Mouse (Mus musculus) forebrain, postnatal 0 days (tissue): ENCODE results near the gene D430041D05Rik. TPM values are rescaled to one million over a fixed set of nuclear protein-coding genes. Genes with fewer than 3 reads are reported as not detected.

ENCODE experiments used
- ATAC-seq: fragments of 200-750 bp; cut with Nextera tagmentation; 2 replicates; pipeline ENCODE4 v1.8.0; 2017; ENCODE audit warnings: mild to moderate bottlenecking, moderate library complexity
- DNase-seq: peaks from one replicate; pipeline ENCODE4 v3.0.0-alpha.2; 2015
- H3K27ac ChIP-seq: fragments of 300-500 bp; sonication (generic); 2 replicates; pipeline ENCODE4 v1.5.1; 2014; ENCODE audit warnings: low read depth, mild to moderate bottlenecking, antibody characterized with exemption, low read length, moderate library complexity, mixed read lengths
- H3K27me3 ChIP-seq: fragments of 300-500 bp; sonication (generic); 2 replicates; pipeline ENCODE4 v1.6.1; 2014; ENCODE audit warnings: mild to moderate bottlenecking, low read length, mixed read lengths; ENCODE audit not compliant: insufficient read depth
- H3K36me3 ChIP-seq: fragments of 300-500 bp; sonication (generic); 2 replicates; pipeline ENCODE4 v1.6.1; 2014; ENCODE audit warnings: mild to moderate bottlenecking, moderate library complexity; ENCODE audit not compliant: insufficient read depth
- H3K4me1 ChIP-seq: fragments of 300-500 bp; sonication (generic); 2 replicates; pipeline ENCODE4 v1.6.1; 2014; ENCODE audit warnings: antibody characterized with exemption; ENCODE audit not compliant: insufficient read depth
- H3K4me2 ChIP-seq: fragments of 300-500 bp; sonication (generic); 2 replicates; pipeline ENCODE4 v1.6.1; 2014; ENCODE audit warnings: low read depth, mild to moderate bottlenecking, moderate library complexity
- H3K4me3 ChIP-seq: fragments of 300-500 bp; sonication (generic); 2 replicates; pipeline ENCODE4 v1.5.1; 2014; ENCODE audit warnings: low read depth, low read length, mixed read lengths
- H3K9ac ChIP-seq: fragments of 300-500 bp; sonication (generic); 2 replicates; pipeline ENCODE4 v1.6.1; 2014; ENCODE audit warnings: mild to moderate bottlenecking
- H3K9me3 ChIP-seq: fragments of 300-500 bp; sonication (generic); 2 replicates; pipeline ENCODE4 v1.6.1; 2016; ENCODE audit warnings: low read length
- CTCF ChIP-seq: sonication (generic); IDR thresholded peaks from 2 replicates; pipeline ENCODE4 v1.5.1; 2016; ENCODE audit warnings: antibody characterized with exemption, control low read depth, low read depth
- WGBS: fragments of 180-500 bp; shearing (Covaris S2); extraction: QIAGEN DNeasy Blood & Tissue Kit; methylation state at CpG from one replicate; pipeline ENCODE4 v1.1.7; 2014; 5-methylcytosine and 5-hydroxymethylcytosine counted together
- polyA plus RNA-seq: library from polyadenylated mRNA; unstranded; fragments of >200 nt; fragmentation: Nextera tagmentation; extraction: Ambion mirVana; gene quantifications from 2 replicates; pipeline ENCODE4 v1.2.1, GENCODE M21; 2015
- total RNA-seq: library from RNA; depleted of rRNA; stranded (reverse); fragments of >200 nt; gene quantifications from 2 replicates; pipeline ENCODE4 v1.2.3, GENCODE M21; 2014

Gene D430041D05Rik
- total and polyA plus RNA-seq, 2 experiments from 2014 or later = 11.1 to 58.9 TPM

DNA sequence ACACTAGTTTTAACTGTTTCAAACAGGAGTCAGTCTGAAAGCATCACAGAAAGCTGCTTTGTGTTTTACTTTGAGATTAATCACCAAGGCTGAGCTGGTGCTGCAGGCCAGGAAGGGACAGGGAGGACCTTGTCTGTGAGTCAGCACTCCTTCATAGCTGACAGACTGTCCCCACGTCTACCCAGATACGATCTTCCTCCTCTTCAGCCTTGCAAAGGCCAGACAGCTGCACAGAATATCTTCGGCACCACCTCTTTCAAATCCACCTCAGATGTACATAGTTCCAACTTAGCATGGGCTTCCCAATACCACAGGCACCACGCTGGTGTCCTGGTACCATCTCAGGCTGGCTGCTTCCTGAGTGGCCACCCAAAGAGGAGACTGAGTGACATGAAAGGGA lies 232.6 kb downstream of the D430041D05Rik start:
- no peak overlapping the region for H3K4me3 ChIP-seq
- no peak for ATAC-seq
- H3K27me3 ChIP-seq = no peaks in the 10 kb centered on the region
- peaks cover 16% of the 10 kb centered on the region; the same call in 1 of the 2 replicates for H3K36me3 ChIP-seq
- 93% methylated on average over 4 of the region's 4 CpGs for WGBS
- no peak for TF ChIP-seq CTCF
- no peak overlapping the region for H3K9ac ChIP-seq
- no peak overlapping the region for H3K4me2 ChIP-seq
- H3K4me1 ChIP-seq = 0 out of 2 replicates have a peak, but pooled peaks cover 6% of the 10 kb centered on the region
- no peak overlapping the region for H3K27ac ChIP-seq
- H3K9me3 ChIP-seq = no peaks in the 10 kb centered on the region
- no peak for DNase-seq

DNA sequence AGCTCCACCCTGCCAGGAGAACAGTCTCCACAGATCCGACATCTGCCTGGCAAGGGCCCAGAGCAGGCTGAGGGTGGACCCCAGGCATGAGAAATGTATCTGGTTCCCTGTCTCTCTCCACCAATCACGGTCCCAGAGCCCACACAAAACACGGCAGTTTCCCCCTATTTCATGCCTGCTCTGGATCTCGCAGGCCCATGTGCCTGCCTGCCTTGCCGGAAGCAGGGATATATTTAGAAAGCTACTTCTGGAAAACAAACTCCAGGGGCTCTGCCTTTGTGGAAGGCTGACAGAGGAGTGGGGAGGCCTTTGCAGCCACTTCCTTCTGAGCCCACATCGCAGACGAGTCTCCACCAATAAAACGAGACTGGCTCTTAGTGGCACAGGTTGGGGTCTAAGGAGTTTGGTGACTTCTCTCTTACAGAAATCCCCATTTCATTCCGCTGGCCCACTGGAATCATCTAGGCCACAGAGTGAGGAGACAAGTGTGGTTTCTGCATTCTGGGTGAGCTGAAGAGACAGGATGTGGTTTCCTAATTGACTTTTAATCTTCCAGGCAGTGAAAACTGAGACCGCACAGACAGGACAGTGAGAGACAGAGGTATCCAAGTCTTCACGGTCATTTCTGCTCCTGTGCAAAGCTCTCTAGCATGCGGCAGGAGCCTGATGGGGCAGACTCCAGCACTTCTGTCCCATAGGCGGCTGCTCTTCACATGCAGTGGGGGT lies 233.7 kb downstream of the D430041D05Rik start:
- WGBS = 49% methylated on average over 13 of the region's 13 CpGs
- DNase-seq = peak; percentile 50
- 0 out of 2 replicates have a peak, but pooled peaks cover 16% of the 10 kb centered on the region for H3K36me3 ChIP-seq
- no peaks in the 10 kb centered on the region for H3K27me3 ChIP-seq
- ATAC-seq = peak; percentile 85
- no peaks in the 10 kb centered on the region for H3K9me3 ChIP-seq
- peak overlapping the region; percentile 66 for H3K27ac ChIP-seq
- no peak overlapping the region for H3K4me3 ChIP-seq
- H3K9ac ChIP-seq = no peak overlapping the region
- 0 out of 2 replicates have a peak, but pooled peaks cover 6% of the 10 kb centered on the region for H3K4me1 ChIP-seq
- H3K4me2 ChIP-seq = no peak overlapping the region
- no peak for TF ChIP-seq CTCF

DNA sequence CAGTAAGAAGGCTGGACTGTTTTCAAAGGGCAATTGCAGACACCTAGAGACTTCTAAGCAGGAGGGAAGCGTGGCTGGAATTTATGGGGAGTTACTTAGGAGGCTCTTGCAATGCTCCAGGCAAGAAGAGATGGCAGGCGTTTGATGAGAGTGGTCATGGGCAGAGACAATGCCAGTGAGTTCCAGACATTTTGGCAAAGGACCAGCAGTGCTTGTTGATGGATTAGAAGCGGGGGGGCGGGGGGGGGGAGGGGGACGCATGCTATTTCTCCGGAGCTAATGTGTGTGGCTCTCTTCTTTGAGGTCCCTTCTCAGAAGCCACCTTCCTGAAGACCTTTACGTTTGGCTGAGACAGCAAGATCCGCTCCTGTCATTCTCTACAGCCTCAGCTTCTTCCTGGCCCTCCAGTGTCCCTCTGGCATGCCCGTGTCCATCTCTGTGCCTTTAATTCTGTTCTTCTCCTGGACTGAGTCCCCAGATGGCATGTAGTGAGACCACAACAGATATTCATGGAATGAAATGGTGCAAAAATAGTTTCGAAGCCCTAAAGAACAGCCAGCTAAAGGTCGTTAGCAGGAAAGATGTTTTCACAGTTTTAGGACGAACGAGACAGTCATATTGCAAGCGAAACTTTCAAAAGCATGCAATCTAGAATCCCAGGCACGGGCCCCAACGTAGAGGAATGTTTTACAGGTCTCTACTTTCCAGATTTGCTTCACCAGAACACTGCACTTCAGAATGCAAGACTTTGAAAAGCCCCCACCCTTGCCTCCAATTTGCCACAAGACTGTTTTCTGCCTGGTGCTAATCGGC lies 234.4 kb downstream of the D430041D05Rik start:
- no peak overlapping the region for H3K4me3 ChIP-seq
- H3K27ac ChIP-seq = peak overlapping the region; percentile 66
- DNase-seq (peak; percentile 21), ATAC-seq (no peak)
- TF ChIP-seq CTCF = no peak
- H3K9ac ChIP-seq = no peak overlapping the region
- H3K9me3 ChIP-seq = no peaks in the 10 kb centered on the region
- WGBS = 42% methylated on average over 15 of the region's 17 CpGs
- no peak overlapping the region for H3K4me2 ChIP-seq
- peaks cover 14% of the 10 kb centered on the region; the same call in 1 of the 2 replicates for H3K36me3 ChIP-seq
- H3K4me1 ChIP-seq = 0 out of 2 replicates have a peak, but pooled peaks cover 6% of the 10 kb centered on the region
- no peaks in the 10 kb centered on the region for H3K27me3 ChIP-seq

DNA sequence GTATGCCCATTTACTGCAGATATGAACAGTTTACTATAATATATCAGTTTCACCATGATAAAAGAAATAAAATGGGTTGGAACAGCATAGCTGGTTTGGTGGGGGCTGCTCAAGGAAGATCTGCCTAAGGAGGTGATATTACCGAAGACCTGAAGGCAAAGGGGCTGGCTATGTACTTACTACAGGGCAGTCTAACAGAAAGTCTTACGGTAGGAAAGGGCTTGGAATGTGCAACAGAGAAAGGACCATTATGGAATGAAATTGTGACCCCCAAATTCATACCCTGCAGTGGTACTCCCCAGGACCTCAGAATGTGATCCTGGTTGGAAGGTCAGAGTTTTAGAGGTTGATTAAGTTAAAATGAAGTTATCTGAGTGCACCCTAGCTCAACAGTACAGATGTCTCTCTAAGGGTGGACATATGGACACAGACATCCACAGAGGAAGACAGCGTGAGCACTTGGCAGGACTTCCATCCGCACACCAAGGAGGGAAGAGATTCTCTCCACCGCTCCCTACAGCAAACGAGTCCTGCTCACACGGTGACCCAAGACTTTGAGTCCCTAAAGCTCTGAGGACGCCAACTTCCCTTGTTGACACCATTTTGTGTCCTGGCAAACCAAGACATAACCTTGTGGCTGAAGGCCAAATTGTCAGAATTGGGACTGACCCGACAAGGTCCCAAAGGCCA lies 235.2 kb downstream of the D430041D05Rik start:
- WGBS = 74% methylated on average over 9 of the region's 9 CpGs
- TF ChIP-seq CTCF = no peak
- DNase-seq (no peak), ATAC-seq (no peak)
- no peaks in the 10 kb centered on the region for H3K9me3 ChIP-seq
- no peak overlapping the region for H3K27ac ChIP-seq
- no peak overlapping the region for H3K9ac ChIP-seq
- H3K4me2 ChIP-seq = no peak overlapping the region
- H3K4me1 ChIP-seq = 0 out of 2 replicates have a peak, but pooled peaks cover 6% of the 10 kb centered on the region
- no peaks in the 10 kb centered on the region for H3K27me3 ChIP-seq
- no peak overlapping the region for H3K4me3 ChIP-seq
- peaks cover 8% of the 10 kb centered on the region; the same call in 1 of the 2 replicates for H3K36me3 ChIP-seq

DNA sequence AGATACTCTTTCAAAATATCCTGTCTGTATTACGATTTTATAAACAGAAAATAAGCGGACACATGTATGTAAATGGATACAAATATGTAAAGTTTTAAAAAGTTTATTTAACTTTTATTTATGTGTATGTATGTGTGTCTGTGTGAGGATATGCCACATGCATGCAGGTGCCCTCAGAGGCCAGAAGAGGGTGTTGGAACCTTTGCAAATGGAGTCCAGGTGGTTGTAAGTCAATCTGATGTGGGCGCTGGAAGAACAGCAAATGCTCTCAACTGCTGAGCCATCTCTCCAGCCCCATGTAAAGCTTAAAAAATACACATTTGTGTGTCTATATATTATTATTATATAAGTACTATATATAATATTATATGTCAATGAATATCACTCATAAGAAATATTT lies 237.4 kb downstream of the D430041D05Rik start:
- H3K36me3 ChIP-seq = no peaks in the 10 kb centered on the region; the same call in 1 of the 2 replicates
- ATAC-seq (no peak), DNase-seq (no peak)
- TF ChIP-seq CTCF = no peak
- no peak overlapping the region for H3K27ac ChIP-seq
- WGBS = 96% methylated on average over 3 of the region's 3 CpGs
- H3K27me3 ChIP-seq = no peaks in the 10 kb centered on the region
- no peak overlapping the region for H3K9ac ChIP-seq
- H3K4me3 ChIP-seq = no peak overlapping the region
- no peak overlapping the region for H3K4me2 ChIP-seq
- no peaks in the 10 kb centered on the region for H3K9me3 ChIP-seq
- 0 out of 2 replicates have a peak, but pooled peaks cover 6% of the 10 kb centered on the region for H3K4me1 ChIP-seq

DNA sequence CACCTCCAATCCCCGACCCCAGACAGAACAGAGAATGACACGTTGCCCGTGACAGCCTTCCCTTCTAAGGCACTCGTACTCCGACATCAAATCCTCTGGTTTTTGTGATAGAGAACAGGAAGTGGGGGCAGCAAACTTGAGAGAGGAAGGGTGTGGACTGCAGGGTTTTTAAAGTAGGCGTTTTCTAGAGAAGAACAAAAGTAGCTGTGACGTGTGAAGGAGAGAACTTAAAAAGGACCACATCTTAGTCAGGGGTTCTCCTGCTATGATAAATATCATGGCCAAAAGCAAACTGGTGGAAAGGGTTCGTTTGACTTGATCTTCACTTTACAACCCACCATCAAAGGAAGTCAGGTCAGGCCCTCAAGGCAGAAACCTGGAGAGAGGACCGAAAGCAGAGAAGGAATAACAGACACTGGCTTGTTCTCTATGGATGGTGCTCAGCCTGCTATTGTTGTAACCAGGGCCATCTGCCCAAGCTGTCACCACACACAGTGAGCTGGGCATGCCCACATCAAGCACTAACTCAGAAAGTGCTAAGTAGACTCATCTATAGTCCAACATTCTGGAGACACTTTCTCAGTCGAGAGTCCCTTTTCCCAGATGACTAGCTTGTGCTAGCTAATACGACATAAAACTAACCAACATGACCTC lies 238.0 kb downstream of the D430041D05Rik start:
- Histone ChIP-seq H3K4me1 (0 out of 2 replicates have a peak, but pooled peaks cover 9% of the 10 kb centered on the region), H3K27ac (no peak overlapping the region), H3K36me3 (peaks cover 1% of the 10 kb centered on the region), H3K4me2 (no peak overlapping the region), H3K9me3 (no peaks in the 10 kb centered on the region), H3K9ac (no peak overlapping the region), H3K27me3 (no peaks in the 10 kb centered on the region), H3K4me3 (no peak overlapping the region)
- no peak for TF ChIP-seq CTCF
- WGBS = 76% methylated on average over 11 of the region's 11 CpGs
- no peak for DNase-seq
- no peak for ATAC-seq
